Mouse (Mus musculus): ENCODE results near the gene Nup133.
"Not testable (repeated sequence)": the region's sequence is repeated elsewhere in the genome, so short reads cannot be mapped to it uniquely, and the experiment has no call there.

Gene Nup133

GRCm38 (mm10) chr8:123948942-123949685 is at the start of gene Nup133:
Gene Nup133 (minus strand): TSS chr8:123949265.
- DNase-seq (ENCODE audit: low spot score), result peak; percentile 100

GRCm38 (mm10) chr8:123993997-123994396 is 44.9 kb upstream of the Nup133 start:
- DNase-seq (ENCODE audit: low spot score), result peak; percentile 47

GRCm38 (mm10) chr8:123993597-123993996 is 44.5 kb upstream of the Nup133 start:
- no peak for DNase-seq (ENCODE audit: low spot score)

DNA sequence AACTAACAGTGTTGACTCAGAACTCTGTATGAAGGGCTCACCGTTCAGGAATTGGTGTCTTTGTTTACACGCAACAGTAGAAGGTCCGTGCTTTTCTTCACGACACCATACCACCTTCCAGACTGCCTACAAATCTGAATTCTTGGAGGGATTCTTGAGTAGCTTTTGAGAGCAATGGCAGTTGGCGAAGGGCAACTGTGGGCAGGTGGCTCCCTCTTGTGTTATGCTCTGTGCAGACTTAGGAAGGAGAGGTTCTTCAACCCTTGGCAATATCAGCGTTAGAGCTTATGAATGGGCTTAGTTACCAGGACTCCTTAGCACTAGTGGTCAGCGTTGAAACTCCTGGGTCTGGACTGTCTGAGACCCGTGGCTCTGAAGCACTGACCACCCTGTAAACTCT is 43.5 kb upstream of the Nup133 start:
- DNase-seq (ENCODE audit: low spot score), result peak; percentile 44

DNA sequence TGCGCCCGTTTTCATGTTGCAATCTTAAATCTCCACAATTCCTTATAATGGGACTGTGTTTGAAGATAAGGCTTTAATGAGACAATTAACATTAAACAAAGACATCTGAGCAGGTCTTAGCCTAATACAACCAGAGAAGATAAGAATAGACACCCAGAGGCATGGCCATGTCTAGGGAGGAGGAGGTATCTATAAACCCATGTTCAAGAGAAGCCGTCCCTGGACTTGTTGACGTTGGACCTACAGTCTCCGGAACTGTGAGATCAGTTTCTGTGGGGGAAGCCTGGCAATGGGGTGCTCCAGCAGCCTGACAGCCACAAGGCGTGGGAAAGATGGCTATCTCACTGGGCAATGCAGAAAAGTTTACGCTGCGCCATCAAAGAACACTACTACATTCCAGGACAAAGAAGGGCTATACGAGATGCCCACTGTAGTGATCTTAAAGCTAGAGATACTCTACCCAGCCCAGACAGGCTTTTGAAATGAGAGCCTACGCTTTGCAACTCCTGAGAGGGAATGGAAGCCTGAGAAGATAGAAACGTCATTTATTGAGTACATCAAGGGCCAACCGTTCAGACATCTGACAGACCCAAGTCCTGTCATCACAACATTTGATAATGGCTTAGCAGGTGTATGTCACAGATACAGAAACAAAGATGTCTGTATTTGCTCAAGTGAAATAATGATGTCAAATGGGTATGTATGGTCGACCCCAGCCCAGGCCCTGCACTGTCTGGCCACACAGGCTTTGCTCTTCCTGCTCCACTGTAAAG is 41.4 kb upstream of the Nup133 start:
- DNase-seq (ENCODE audit: low spot score), result no peak

- DNase-seq (ENCODE audit: low spot score), result no peak
Measured at GRCm38 (mm10) chr8:123989128-123989527, 40.1 kb upstream of the Nup133 start.

GRCm38 (mm10) chr8:123988605-123989038 is 39.6 kb upstream of the Nup133 start:
- DNase-seq (ENCODE audit: low spot score), result peak; percentile 42

GRCm38 (mm10) chr8:123982826-123983400 is 33.8 kb upstream of the Nup133 start, which contains the start of gene Abcb10:
Gene Abcb10 (minus strand): TSS chr8:123983122.
- DNase-seq (ENCODE audit: low spot score), result peak; percentile 91

GRCm38 (mm10) chr8:123982291-123982793 is 33.3 kb upstream of the Nup133 start:
- DNase-seq (ENCODE audit: low spot score), result peak; percentile 22

DNA sequence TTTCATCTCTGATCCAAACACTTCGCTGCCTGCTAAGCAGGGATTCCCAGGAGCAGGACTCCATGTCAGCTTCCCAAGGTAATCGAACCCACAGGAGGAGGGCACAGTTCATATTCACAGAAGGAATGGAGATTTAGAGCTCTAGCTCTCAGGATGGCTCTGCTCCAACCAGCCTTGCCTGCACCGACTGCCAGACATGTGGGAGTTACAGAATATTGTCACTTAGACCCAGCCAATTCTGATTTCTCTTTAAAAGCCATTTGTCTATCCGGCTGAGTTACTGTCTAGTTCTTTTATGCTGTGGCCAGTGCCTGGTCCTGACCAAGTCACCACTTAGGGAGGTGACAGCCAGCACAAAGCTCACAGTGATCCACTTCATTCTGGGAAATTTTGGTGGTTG is 32.6 kb upstream of the Nup133 start:
- DNase-seq (ENCODE audit: low spot score), result no peak

GRCm38 (mm10) chr8:123980239-123980638 is 31.2 kb upstream of the Nup133 start:
- no peak for DNase-seq (ENCODE audit: low spot score)

DNA sequence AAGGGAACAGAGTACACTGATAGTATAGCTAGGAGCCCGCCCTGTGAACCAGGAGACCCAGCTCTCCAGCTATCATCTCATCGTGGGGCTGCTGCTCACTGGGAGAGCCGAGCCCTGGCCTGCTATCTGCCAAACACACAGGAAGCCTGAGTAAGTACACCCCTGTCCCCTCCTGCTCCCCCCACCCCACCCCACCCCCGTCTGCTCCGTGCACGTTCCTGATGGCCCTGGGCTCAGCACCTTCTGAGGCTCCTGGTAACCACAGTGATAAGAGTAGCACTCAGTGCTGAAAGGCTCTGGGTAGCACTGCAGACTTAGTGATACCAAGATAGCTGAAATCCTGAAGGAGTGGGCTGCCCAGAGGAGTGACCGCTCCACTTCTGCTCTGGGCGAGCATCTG is 29.9 kb upstream of the Nup133 start:
- no peak for DNase-seq (ENCODE audit: low spot score)

DNA sequence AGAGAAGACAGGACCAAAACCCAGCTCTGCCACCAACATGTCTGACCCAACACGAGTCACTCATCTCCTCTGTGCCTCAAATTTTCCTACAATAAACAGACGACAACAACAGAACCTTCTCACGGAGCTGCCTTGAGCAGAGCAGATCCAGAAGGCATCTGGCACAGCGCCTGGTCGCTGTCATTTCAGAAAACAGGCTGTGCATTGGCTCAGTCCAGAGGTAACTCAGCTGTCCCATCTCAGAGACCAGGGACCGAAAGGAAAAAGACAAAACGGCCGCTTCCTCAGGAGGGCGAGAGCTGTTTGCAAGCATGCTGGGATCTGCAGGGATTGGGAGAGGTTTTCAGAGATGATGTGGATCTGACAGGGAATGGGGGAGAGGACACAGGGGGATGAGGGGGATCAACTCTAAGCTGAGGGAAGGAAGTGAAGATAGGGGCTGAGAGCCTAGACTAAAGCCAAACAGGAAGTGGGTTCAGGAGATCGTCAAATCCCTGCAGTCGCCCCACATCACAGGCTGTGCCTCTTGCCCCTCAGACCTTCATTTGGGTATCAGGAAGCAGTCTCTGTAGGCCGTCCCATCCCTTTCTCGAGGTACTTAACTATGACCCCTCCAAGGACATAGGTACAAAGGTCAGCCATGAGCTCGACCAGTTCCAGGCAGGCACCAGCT is 29.2 kb upstream of the Nup133 start:
- no peak for DNase-seq (ENCODE audit: low spot score)

- DNase-seq (ENCODE audit: low spot score), result no peak
Measured at GRCm38 (mm10) chr8:123977499-123977898, 28.4 kb upstream of the Nup133 start.

DNA sequence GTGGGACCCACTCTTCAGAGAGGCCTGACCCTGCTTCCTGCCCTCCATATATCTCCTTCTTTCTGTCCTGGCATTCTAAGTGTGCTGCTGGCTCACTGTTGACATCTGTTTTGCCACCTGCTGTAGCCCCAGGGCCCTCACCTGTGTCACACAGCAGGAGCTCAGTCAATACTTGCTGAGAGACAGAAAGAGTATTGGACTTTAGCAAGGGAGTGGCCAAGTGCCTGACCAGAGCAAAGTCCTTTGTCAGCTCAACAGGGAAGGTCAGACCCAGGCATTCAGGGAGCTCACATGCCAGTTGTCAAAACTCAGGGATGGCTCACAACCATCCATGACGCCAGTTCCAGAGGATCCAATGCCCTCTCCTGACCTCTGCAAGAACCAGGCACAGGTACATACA is 24.4 kb upstream of the Nup133 start:
- no peak for DNase-seq (ENCODE audit: low spot score)

DNA sequence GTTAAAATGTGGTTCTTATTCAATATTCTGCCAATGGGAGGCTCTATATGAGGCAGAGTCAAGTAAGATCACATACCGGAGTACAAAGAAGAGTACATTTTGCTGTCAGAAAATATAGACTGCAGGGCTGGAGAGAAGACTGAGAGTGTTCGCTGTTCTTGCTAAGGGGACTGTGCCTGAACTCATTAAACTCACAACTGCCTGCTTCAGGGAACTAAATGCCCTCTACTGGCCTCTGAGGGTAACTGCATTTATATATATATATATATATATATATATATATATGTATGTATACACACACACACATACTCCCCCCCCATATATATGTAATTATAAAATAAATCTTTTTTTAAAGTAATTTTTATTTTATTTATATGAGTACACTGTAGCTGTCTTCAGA is 17.8 kb upstream of the Nup133 start:
- no peak for DNase-seq (ENCODE audit: low spot score)

DNA sequence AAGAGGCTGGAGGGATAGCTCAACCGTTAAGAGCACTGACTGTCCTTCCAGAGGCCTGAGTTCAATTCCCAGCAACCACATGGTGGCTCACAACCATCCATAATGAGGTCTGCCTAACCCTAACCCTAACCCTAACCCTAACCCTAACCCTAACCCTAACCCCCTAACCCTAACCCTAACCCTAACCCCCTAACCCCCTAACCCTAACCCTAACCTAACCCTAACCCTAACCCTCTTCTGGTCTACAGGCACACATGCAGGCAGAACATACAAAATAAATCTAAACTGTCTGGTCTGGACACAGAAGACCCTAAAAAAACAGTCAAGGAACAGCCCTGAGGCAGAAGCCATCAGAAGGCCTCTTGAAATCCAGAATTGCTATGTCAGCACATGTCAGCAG is 12.3 kb upstream of the Nup133 start:
- DNase-seq (ENCODE audit: low spot score), result no peak

DNA sequence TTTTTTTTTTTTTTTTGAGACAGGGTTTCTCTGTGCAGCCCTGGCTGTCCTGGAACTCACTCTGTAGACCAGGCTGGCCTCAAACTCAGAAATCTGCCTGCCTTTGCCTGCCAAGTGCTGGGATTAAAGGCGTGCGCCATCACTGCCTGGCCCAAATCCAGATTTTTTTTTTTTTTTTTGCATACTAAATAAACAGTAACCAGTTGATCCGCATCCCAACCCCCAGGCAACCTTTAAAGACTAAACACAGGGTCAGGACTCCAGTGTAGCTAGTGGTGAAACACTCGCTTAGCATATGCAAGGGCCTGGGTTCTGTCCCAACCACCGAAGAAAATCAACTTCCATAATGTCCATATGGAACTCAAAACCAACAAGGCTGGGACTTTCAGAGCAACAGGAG is 11.5 kb upstream of the Nup133 start:
- DNase-seq (ENCODE audit: low spot score), result not testable (repeated sequence)

DNA sequence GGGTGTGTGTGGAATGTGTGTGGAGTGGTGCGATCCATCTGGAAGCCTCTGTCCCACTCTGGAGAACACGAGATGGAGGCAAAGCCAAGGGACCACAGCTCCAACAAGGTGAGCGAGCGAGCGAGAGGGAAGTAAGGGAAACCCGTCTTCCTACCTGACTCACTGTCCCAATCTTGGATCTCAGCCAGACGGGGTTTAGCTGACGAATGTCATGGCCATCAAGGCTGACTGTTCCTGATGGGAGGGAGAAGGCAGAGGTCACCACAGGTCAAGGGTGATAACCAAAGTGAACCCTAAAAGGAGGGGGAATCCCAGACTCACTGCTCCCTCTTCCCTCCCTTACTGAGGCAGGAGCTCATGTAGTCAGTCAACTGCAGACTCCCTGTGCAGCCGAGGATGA is 11.0 kb upstream of the Nup133 start:
- DNase-seq (ENCODE audit: low spot score), result peak; percentile 21

GRCm38 (mm10) chr8:123959473-123959872 is 10.4 kb upstream of the Nup133 start:
- DNase-seq (ENCODE audit: low spot score), result no peak

- DNase-seq (ENCODE audit: low spot score), result no peak
Measured at GRCm38 (mm10) chr8:123958130-123958529, 9.1 kb upstream of the Nup133 start.

DNA sequence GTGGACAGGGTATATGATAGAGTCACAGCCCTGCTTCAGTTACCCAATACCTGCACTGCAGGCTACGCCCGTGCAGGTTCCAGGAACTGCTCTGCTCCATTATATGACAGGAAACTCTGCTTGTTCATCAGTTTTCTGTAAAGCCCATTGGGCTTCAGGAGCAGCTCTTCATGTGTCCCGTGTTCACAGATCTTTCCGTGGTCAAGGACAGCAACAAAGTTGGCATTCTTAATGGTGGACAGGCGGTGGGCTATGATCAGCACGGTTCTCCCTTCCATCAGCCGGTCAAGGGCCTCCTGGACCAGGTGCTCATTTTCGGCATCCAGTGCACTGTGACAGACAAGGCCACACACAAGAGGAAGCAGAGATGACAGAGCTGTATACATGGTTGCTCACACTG is 5.2 kb upstream of the Nup133 start:
- no peak for DNase-seq (ENCODE audit: low spot score)
